Mouse (Mus musculus): Measurements from ENCODE around the gene Pitpnm3.

Gene Pitpnm3

GRCm38 (mm10) chr11:72136231-72136982 is 829 bp upstream of the Pitpnm3 start:
- no peak for DNase-seq (ENCODE audit: inconsistent age in 2 of 2, low spot score in 1 of 2)

GRCm38 (mm10) chr11:72134536-72135382 is 819 bp downstream of the Pitpnm3 start:
- peak in 1 of 2 experiments; percentile 44 for DNase-seq (ENCODE audit: inconsistent age in 2 of 2, low spot score in 1 of 2)

GRCm38 (mm10) chr11:72133075-72133474 is 2.5 kb downstream of the Pitpnm3 start:
- DNase-seq (ENCODE audit: inconsistent age in 2 of 2, low spot score in 1 of 2): peak in 1 of 2 experiments; percentile 77

- DNase-seq (ENCODE audit: inconsistent age in 2 of 2, low spot score in 1 of 2): peak; percentile 84 to 89
These were observed 3.3 kb downstream of the Pitpnm3 start for GRCm38 (mm10) chr11:72132266-72132665.

- DNase-seq (ENCODE audit: inconsistent age in 2 of 2, low spot score in 1 of 2): peak in 1 of 2 experiments; percentile 19
These were observed 3.9 kb downstream of the Pitpnm3 start for GRCm38 (mm10) chr11:72131697-72132096.

- no peak for DNase-seq (ENCODE audit: inconsistent age in 2 of 2, low spot score in 1 of 2)
These were observed 4.7 kb downstream of the Pitpnm3 start for GRCm38 (mm10) chr11:72130905-72131304.

- peak; percentile 53 to 65 for DNase-seq (ENCODE audit: inconsistent age in 2 of 2, low spot score in 1 of 2)
These were observed 5.1 kb downstream of the Pitpnm3 start for GRCm38 (mm10) chr11:72130472-72130871.

- DNase-seq (ENCODE audit: inconsistent age in 2 of 2, low spot score in 1 of 2): peak in 1 of 2 experiments; percentile 57
These were observed 5.6 kb downstream of the Pitpnm3 start for GRCm38 (mm10) chr11:72130021-72130420.

- DNase-seq (ENCODE audit: inconsistent age in 2 of 2, low spot score in 1 of 2): no peak
These were observed 6.3 kb downstream of the Pitpnm3 start for GRCm38 (mm10) chr11:72129032-72129894.

GRCm38 (mm10) chr11:72127450-72128189 is 8.0 kb downstream of the Pitpnm3 start:
- DNase-seq (ENCODE audit: inconsistent age in 2 of 2, low spot score in 1 of 2): no peak

- no peak for DNase-seq (ENCODE audit: inconsistent age in 2 of 2, low spot score in 1 of 2)
These were observed 9.8 kb downstream of the Pitpnm3 start for GRCm38 (mm10) chr11:72125781-72126180.

GRCm38 (mm10) chr11:72123531-72123930 is 12.0 kb downstream of the Pitpnm3 start:
- no peak for DNase-seq (ENCODE audit: inconsistent age in 2 of 2, low spot score in 1 of 2)

- DNase-seq (ENCODE audit: inconsistent age in 2 of 2, low spot score in 1 of 2): peak; percentile 63 to 80
These were observed 15.2 kb downstream of the Pitpnm3 start for GRCm38 (mm10) chr11:72120354-72120753.

GRCm38 (mm10) chr11:72118630-72119029 is 16.9 kb downstream of the Pitpnm3 start:
- no peak for DNase-seq (ENCODE audit: inconsistent age in 2 of 2, low spot score in 1 of 2)

- DNase-seq (ENCODE audit: inconsistent age in 2 of 2, low spot score in 1 of 2): no peak
These were observed 22.3 kb downstream of the Pitpnm3 start for GRCm38 (mm10) chr11:72113296-72113695.

- no peak for DNase-seq (ENCODE audit: inconsistent age in 2 of 2, low spot score in 1 of 2)
These were observed 24.9 kb downstream of the Pitpnm3 start for GRCm38 (mm10) chr11:72110726-72111125.

- DNase-seq (ENCODE audit: inconsistent age in 2 of 2, low spot score in 1 of 2): no peak
These were observed 31.4 kb downstream of the Pitpnm3 start for GRCm38 (mm10) chr11:72104223-72104622.

GRCm38 (mm10) chr11:72103530-72103929 is 32.0 kb downstream of the Pitpnm3 start:
- no peak for DNase-seq (ENCODE audit: inconsistent age in 2 of 2, low spot score in 1 of 2)

GRCm38 (mm10) chr11:72100996-72101395 is 34.6 kb downstream of the Pitpnm3 start:
- no peak for DNase-seq (ENCODE audit: inconsistent age in 2 of 2, low spot score in 1 of 2)

- no peak for DNase-seq (ENCODE audit: inconsistent age in 2 of 2, low spot score in 1 of 2)
These were observed 36.4 kb downstream of the Pitpnm3 start for GRCm38 (mm10) chr11:72099181-72099580.
